Mouse (Mus musculus) midbrain, postnatal 0 days (tissue): ENCODE results near the gene Klf3. TPM values are rescaled to one million over a fixed set of nuclear protein-coding genes. Genes with fewer than 3 reads are reported as not detected.

Source experiments
- ATAC-seq: fragments of 200-750 bp; cut with Nextera tagmentation; 2 replicates; pipeline ENCODE4 v1.8.0; 2017; ENCODE audit warnings: moderate number of reproducible peaks, mild to moderate bottlenecking, moderate TSS enrichment, moderate library complexity; ENCODE audit not compliant: low FRiP score
- DNase-seq: peaks from one replicate; pipeline ENCODE4 v3.0.0-alpha.2; 2015; ENCODE audit warnings: low spot score
- H3K27ac ChIP-seq: fragments of 300-500 bp; sonication (generic); 2 replicates; pipeline ENCODE4 v1.5.1; 2014; ENCODE audit warnings: low read depth, mild to moderate bottlenecking, low read length, mixed read lengths
- H3K27me3 ChIP-seq: fragments of 300-500 bp; sonication (generic); 2 replicates; pipeline ENCODE4 v1.6.1; 2014; ENCODE audit warnings: low read length, control low read depth, mixed read lengths; ENCODE audit not compliant: insufficient read depth
- H3K36me3 ChIP-seq: fragments of 300-500 bp; sonication (generic); 2 replicates; pipeline ENCODE4 v1.6.1; 2014; ENCODE audit warnings: low read length, control low read depth, mixed read lengths; ENCODE audit not compliant: insufficient read depth
- H3K4me1 ChIP-seq: fragments of 300-500 bp; sonication (generic); 2 replicates; pipeline ENCODE4 v1.6.1; 2014; ENCODE audit warnings: mild to moderate bottlenecking, control low read depth, antibody characterized with exemption, low read length, mixed read lengths; ENCODE audit not compliant: insufficient read depth
- H3K4me2 ChIP-seq: fragments of 300-500 bp; sonication (generic); 2 replicates; pipeline ENCODE4 v1.6.1; 2014; ENCODE audit warnings: low read depth, mild to moderate bottlenecking, low read length, mixed read lengths; ENCODE audit not compliant: poor library complexity, severe bottlenecking
- H3K4me3 ChIP-seq: fragments of 300-500 bp; sonication (generic); 2 replicates; pipeline ENCODE4 v1.5.1; 2014; ENCODE audit warnings: low read depth, mild to moderate bottlenecking, low read length, moderate library complexity
- H3K9ac ChIP-seq: fragments of 300-500 bp; sonication (generic); replicated peaks from 2 replicates; pipeline ENCODE4 v1.6.1; 2014; ENCODE audit warnings: mild to moderate bottlenecking, low read length, moderate library complexity, mixed read lengths; ENCODE audit not compliant: poor library complexity, severe bottlenecking
- H3K9me3 ChIP-seq: fragments of 300-500 bp; sonication (generic); 2 replicates; pipeline ENCODE4 v1.6.1; 2016; ENCODE audit warnings: low read length, control low read depth
- CTCF ChIP-seq: IDR thresholded peaks from 2 replicates; pipeline ENCODE4 v1.5.1; 2016; ENCODE audit warnings: antibody characterized with exemption, mild to moderate bottlenecking
- whole genome bisulfite sequencing: fragments of 180-500 bp; shearing (Covaris S2); extraction: QIAGEN DNeasy Blood & Tissue Kit; methylation state at CpG from one replicate; pipeline ENCODE4 v1.1.7; 2014; 5-methylcytosine and 5-hydroxymethylcytosine counted together
- polyA plus RNA-seq: library from polyadenylated mRNA; unstranded; fragments of >200 nt; fragmentation: Nextera tagmentation; extraction: Ambion mirVana; gene quantifications from 2 replicates; pipeline ENCODE4 v1.2.1, GENCODE M21; 2015
- total RNA-seq: library from RNA; depleted of rRNA; stranded (reverse); fragments of >200 nt; gene quantifications from 2 replicates; pipeline ENCODE4 v1.2.3, GENCODE M21; 2014

Klf3 gene
- total and polyA plus RNA-seq, 2 experiments from 2014 or later, result 14.9 to 28.9 TPM

DNA sequence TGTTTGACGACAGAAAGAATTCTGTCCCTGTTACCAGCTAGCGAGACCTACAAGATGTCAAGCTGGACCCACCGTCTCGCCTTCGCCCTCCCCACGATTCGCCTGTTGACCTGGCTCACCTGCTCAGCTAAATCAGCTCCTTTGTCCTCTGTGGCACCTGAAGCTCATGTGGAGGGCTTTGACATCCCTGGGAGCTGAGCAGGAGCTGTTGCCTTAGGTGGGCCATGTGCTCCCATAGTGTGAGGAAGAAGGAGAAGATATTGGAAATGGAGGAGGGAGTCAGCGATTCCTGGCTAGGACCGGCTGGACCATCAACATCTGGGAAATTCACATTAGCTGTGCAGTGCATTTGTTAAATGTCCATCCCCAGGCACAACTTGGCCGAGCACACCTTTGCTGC lies 26.4 kb downstream of the Klf3 start:
- H3K27ac ChIP-seq, result no peak overlapping the region
- no peak overlapping the region for H3K9ac ChIP-seq
- H3K4me3 ChIP-seq, result no peak overlapping the region
- no peak for DNase-seq
- H3K9me3 ChIP-seq, result no peaks in the 10 kb centered on the region
- TF ChIP-seq CTCF, result no peak
- H3K4me2 ChIP-seq, result no peak overlapping the region
- H3K4me1 ChIP-seq, result no peaks in the 10 kb centered on the region
- 93% methylated on average over 10 of the region's 10 CpGs for whole genome bisulfite sequencing
- no peaks in the 10 kb centered on the region for H3K27me3 ChIP-seq
- ATAC-seq, result no peak
- H3K36me3 ChIP-seq, result peaks cover 9% of the 10 kb centered on the region

- Histone ChIP-seq H3K4me3 (no peak overlapping the region), H3K4me1 (no peaks in the 10 kb centered on the region), H3K9ac (no peak overlapping the region), H3K4me2 (no peak overlapping the region), H3K9me3 (no peaks in the 10 kb centered on the region), H3K36me3 (peaks cover 9% of the 10 kb centered on the region), H3K27ac (no peak overlapping the region), H3K27me3 (no peaks in the 10 kb centered on the region)
- ATAC-seq, result no peak
- no peak for DNase-seq
- WGBS, result 88% methylated on average over 3 of the region's 3 CpGs
- TF ChIP-seq CTCF, result no peak
These were observed 27.6 kb downstream of the Klf3 start for GRCm38 (mm10) chr5:64830773-64831172.

- Histone ChIP-seq H3K4me2 (no peak overlapping the region), H3K27ac (no peak overlapping the region), H3K9me3 (no peaks in the 10 kb centered on the region), H3K27me3 (no peaks in the 10 kb centered on the region), H3K4me3 (no peak overlapping the region), H3K9ac (no peak overlapping the region), H3K4me1 (no peaks in the 10 kb centered on the region), H3K36me3 (peaks cover 9% of the 10 kb centered on the region)
- DNase-seq, result no peak
- ATAC-seq, result no peak
- no peak for TF ChIP-seq CTCF
These were observed 30.2 kb downstream of the Klf3 start for GRCm38 (mm10) chr5:64833410-64833809.

- Histone ChIP-seq H3K27ac (no peak overlapping the region), H3K4me3 (no peak overlapping the region), H3K4me1 (no peaks in the 10 kb centered on the region), H3K27me3 (no peaks in the 10 kb centered on the region), H3K4me2 (no peak overlapping the region), H3K9ac (no peak overlapping the region), H3K9me3 (no peaks in the 10 kb centered on the region), H3K36me3 (peaks cover 4% of the 10 kb centered on the region)
- no peak for DNase-seq
- 93% methylated on average over 1 of the region's 1 CpGs for WGBS
- TF ChIP-seq CTCF, result no peak
- ATAC-seq, result no peak
These were observed 31.0 kb downstream of the Klf3 start for GRCm38 (mm10) chr5:64834213-64834612.

DNA sequence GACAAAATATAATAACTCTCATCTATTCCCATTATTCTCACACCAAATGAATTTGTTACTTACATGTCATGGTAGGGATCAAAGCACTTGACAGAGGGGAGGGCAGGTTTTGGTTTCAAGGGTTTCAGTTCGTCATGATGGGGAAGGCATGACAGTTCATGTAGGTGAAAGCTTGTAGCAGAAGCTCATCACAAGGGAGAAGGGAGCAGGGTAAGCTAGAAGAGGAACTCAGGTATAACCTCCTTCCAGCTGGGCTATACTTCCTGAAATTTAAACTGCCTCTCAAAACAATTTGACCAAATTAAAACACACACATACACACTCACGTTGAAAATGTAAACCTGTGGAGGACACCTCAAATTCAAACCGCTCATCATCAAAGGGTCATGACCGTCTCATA lies 32.1 kb downstream of the Klf3 start:
- 92% methylated on average over 4 of the region's 4 CpGs for WGBS
- no peak overlapping the region for H3K27ac ChIP-seq
- no peaks in the 10 kb centered on the region for H3K27me3 ChIP-seq

GRCm38 (mm10) chr5:64839016-64839599 lies 35.9 kb downstream of the Klf3 start:
- DNase-seq (no peak), ATAC-seq (no peak)
- TF ChIP-seq CTCF, result no peak
- H3K9ac ChIP-seq, result no peak overlapping the region
- H3K4me1 ChIP-seq, result no peaks in the 10 kb centered on the region
- H3K4me3 ChIP-seq, result no peak overlapping the region
- H3K9me3 ChIP-seq, result 0 out of 2 replicates have a peak, but pooled peaks cover 4% of the 10 kb centered on the region
- H3K4me2 ChIP-seq, result no peak overlapping the region
- 79% methylated on average over 6 of the region's 6 CpGs for WGBS
- H3K27me3 ChIP-seq, result no peaks in the 10 kb centered on the region
- no peaks in the 10 kb centered on the region for H3K36me3 ChIP-seq
- H3K27ac ChIP-seq, result no peak overlapping the region

More for the DNA sequence above, 32.1 kb downstream of the Klf3 start:
- Histone ChIP-seq H3K9ac (no peak overlapping the region), H3K4me2 (no peak overlapping the region), H3K9me3 (no peaks in the 10 kb centered on the region), H3K4me3 (no peak overlapping the region), H3K4me1 (no peaks in the 10 kb centered on the region), H3K36me3 (no peaks in the 10 kb centered on the region)
- no peak for ATAC-seq
- TF ChIP-seq CTCF, result no peak
- DNase-seq, result no peak
